Mouse (Mus musculus) left cerebral cortex, adult 2 months (tissue): ENCODE measurements around the gene Mpeg1. TPM values are rescaled to one million over a fixed set of nuclear protein-coding genes. Genes with fewer than 3 reads are reported as not detected.

ENCODE experiments used
- DNase-seq, 2 experiments: peaks; one replicate each; pipeline ENCODE4 v3.0.0; 2021 to 2022; ENCODE audit warnings: low spot score in 2 of 2, mixed read lengths in 1 of 2; ENCODE audit errors: extremely low spot score in 1 of 2
- H3K27ac ChIP-seq: fragments of 200-600 bp; 2 replicates; pipeline ENCODE4 v1.8.1; 2022
- H3K4me3 ChIP-seq: fragments of 200-600 bp; 2 replicates; pipeline ENCODE4 v1.8.1; 2022
- CTCF ChIP-seq: fragments of 200-600 bp; IDR thresholded peaks from 2 replicates; pipeline ENCODE4 v1.8.1; 2022; ENCODE audit warnings: antibody characterized with exemption, mild to moderate bottlenecking, moderate library complexity
- intact Hi-C: fragments of 180-260 bp; cut with DNase I; formaldehyde crosslinking; loops from one replicate; pipeline ENCODE4 v1.15.1; 2025
- long read RNA-seq, 2 experiments: library from polyadenylated mRNA; stranded (forward); transcript quantifications; one replicate each; pipeline ENCODE4 v2.0.0; 2021; ENCODE audit warnings: borderline mapping rate in 2 of 2
- total RNA-seq, 2 experiments: library from RNA; stranded (reverse); gene quantifications; 2 replicates each; pipeline ENCODE4 v1.2.3; 2021

Gene Mpeg1
- total RNA-seq, result 1 to 10 TPM; 6.8 to 7.4 TPM
- long read RNA-seq, experiment 1, partial matches to known transcripts, result 2 of 7 reads
- long read RNA-seq, experiment 1, other reads (novel, unspliced or antisense), result 5 of 7 reads
- long read RNA-seq, experiment 2, partial matches to known transcripts, result 0 of 10 reads
- long read RNA-seq, experiment 2, other reads (novel, unspliced or antisense), result 10 of 10 reads

GRCm38 (mm10) chr19:12460282-12461249 lies at the start of gene Mpeg1:
Mpeg1 (plus strand) TSS chr19:12460779.
- TF ChIP-seq CTCF, result no peak
- intact Hi-C loops, result loop anchor here (1.0 kb wide), 1 partner anchor 18 kb away; no protein-coding TSS in a partner anchor
- no peak within 1 kb of the TSS for H3K4me3 ChIP-seq
- DNase-seq, result no peak
- no peak within 1 kb of the TSS for H3K27ac ChIP-seq

GRCm38 (mm10) chr19:12413737-12414136 lies 46.8 kb upstream of the Mpeg1 start:
- no peak for DNase-seq
- Histone ChIP-seq H3K27ac (no peak overlapping the region), H3K4me3 (no peak overlapping the region)
- intact Hi-C loops, result no loop called here
- no peak for TF ChIP-seq CTCF

DNA sequence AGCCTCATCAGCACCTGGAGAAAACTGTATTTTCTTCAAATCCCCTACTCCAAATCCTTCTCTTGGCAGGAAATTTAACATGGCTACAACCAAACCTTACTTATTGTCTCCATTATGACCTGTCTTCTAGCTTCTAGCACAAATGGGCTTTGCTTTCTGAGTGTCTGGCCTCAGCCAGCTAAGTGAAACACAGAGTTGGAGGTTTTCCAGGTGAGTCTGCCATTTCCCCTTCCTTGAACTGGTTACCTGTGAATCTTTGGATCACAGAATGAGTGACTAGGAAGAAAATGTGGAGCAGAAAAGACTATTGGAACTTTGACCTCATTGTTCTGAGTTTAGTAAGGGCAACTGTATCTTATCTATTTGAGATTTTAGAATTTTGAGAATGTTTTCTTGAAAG lies 43.2 kb upstream of the Mpeg1 start, which contains the start of gene Olfr1441:
Olfr1441 (plus strand) TSS at position 73 of the 400 bp plus-strand sequence.
- TF ChIP-seq CTCF, result no peak
- intact Hi-C loops, result no loop called here
- H3K27ac ChIP-seq, result no peak within 1 kb of the TSS
- DNase-seq, result no peak
- no peak within 1 kb of the TSS for H3K4me3 ChIP-seq

DNA sequence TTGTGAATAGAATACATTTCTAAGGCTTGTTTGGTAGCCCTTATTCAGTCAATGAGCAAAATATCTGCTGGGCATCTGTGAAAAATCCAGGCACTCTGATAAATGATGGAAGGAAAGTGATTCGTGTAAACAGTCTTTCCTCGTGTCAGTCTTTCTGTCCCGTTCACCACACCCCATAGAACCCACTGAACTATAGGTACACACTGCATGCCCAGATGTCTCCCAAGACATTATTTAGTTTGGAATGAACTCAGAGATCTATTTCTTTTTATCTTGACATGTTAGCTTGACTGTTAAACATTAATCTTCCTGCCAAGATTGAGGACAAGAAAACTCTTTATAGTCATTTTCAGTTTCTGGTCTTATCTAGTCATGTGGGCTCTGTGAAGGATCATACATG lies 42.3 kb upstream of the Mpeg1 start:
- TF ChIP-seq CTCF, result no peak
- no peak for DNase-seq
- intact Hi-C loops, result no loop called here
- Histone ChIP-seq H3K27ac (no peak overlapping the region), H3K4me3 (no peak overlapping the region)

DNA sequence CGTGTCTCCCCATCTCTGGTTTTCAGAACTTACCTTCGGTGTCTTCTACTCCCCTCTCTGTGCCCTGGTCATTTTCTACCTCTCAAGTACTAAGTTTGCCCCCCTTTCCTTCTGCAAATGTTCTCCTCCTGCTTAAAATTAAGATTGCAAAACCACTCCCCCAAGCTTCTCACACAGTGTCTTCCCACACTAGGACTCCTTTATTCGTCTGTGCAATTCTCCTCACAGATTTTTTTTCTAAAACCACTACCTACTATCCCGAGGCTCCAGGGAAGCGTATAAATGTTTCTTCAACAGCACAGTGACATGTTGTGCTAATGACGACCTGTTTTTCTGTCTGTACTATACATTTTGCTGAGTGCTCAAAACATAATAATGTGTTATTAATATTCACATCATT lies 40.0 kb upstream of the Mpeg1 start:
- Histone ChIP-seq H3K4me3 (no peak overlapping the region), H3K27ac (no peak overlapping the region)
- no peak for TF ChIP-seq CTCF
- intact Hi-C loops, result loop anchor here (5.0 kb wide), 2 partner anchors 288 to 408 kb away; no protein-coding TSS in a partner anchor
- DNase-seq, result no peak

GRCm38 (mm10) chr19:12421680-12422079 lies 38.9 kb upstream of the Mpeg1 start:
- Histone ChIP-seq H3K27ac (no peak overlapping the region), H3K4me3 (no peak overlapping the region)
- peak; percentile 20 for TF ChIP-seq CTCF
- intact Hi-C loops, result loop anchor here (5.0 kb wide), 2 partner anchors 289 to 409 kb away; no protein-coding TSS in a partner anchor
- DNase-seq, result no peak

DNA sequence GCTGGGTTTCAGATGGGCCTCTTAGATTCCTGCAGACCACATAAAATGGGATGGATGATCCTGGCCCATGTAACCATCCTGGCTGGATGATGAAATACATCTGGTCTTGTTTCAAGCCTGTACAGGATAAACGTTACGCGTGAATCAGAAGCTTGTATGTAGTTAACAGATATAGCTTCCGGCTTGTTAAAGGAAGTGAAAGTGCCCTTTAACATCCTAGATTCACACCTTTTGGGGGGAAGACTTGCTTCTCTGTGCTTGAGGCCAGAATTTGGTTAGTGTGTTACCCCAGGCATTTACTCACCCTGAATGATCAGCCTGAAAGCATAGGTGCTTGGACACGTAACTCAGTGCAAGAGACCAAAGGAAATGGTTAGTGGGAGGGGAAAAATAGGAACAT lies 33.5 kb upstream of the Mpeg1 start:
- no peak for DNase-seq
- TF ChIP-seq CTCF, result no peak
- no peak overlapping the region for H3K4me3 ChIP-seq
- no peak overlapping the region for H3K27ac ChIP-seq
- intact Hi-C loops, result no loop called here

GRCm38 (mm10) chr19:12427605-12428004 lies 33.0 kb upstream of the Mpeg1 start, which contains the start of gene Pfpl:
Pfpl (plus strand) TSS chr19:12427905.
- H3K4me3 ChIP-seq, result no peak within 1 kb of the TSS
- no peak within 1 kb of the TSS for H3K27ac ChIP-seq
- no peak for TF ChIP-seq CTCF
- intact Hi-C loops, result no loop called here
- no peak for DNase-seq

DNA sequence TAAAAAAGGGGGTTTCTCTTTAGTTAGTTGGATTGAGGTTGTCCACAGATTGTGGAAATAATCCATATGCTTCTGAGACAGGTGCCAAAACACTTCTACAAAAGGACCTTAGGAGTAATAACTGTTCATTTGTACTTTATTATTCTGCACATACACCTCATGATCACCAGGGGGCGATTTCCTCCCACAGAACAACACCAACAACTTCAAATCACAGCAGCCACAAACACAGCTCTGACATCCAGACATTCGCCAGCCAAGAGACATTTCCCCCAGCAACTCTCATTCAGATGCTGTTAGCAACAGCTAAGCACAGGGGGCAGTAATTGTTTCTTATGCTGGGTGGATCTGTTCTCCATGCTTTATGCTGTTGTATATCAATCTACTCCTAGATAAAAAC lies 27.5 kb upstream of the Mpeg1 start:
- Histone ChIP-seq H3K27ac (no peak overlapping the region), H3K4me3 (no peak overlapping the region)
- peak; percentile 66 for TF ChIP-seq CTCF
- intact Hi-C loops, result loop anchor here (5.0 kb wide), 2 partner anchors 69 to 159 kb away; partner anchors contain the start of gene Dtx4
- DNase-seq, result no peak

DNA sequence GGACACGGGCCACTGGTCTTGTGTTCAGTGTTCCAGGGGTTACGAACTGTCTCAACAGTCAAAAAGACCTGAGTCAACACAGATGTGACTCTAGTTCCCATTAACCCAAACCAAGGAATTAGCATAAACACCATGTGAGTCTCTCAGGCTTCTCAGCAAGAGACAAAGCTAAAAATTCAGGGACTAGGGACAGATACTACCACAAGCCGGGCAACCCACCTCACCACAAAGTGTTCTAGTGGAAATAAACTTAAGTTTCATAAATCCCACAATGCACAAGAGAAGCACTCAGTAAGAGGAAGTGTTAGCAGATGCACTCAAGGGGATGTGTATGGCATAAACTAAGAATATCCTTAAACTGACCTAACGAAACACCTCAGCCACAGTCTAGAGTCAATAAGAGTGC lies 25.6 kb upstream of the Mpeg1 start:
- no peak overlapping the region for H3K27ac ChIP-seq
- no peak for DNase-seq
- intact Hi-C loops, result no loop called here

DNA sequence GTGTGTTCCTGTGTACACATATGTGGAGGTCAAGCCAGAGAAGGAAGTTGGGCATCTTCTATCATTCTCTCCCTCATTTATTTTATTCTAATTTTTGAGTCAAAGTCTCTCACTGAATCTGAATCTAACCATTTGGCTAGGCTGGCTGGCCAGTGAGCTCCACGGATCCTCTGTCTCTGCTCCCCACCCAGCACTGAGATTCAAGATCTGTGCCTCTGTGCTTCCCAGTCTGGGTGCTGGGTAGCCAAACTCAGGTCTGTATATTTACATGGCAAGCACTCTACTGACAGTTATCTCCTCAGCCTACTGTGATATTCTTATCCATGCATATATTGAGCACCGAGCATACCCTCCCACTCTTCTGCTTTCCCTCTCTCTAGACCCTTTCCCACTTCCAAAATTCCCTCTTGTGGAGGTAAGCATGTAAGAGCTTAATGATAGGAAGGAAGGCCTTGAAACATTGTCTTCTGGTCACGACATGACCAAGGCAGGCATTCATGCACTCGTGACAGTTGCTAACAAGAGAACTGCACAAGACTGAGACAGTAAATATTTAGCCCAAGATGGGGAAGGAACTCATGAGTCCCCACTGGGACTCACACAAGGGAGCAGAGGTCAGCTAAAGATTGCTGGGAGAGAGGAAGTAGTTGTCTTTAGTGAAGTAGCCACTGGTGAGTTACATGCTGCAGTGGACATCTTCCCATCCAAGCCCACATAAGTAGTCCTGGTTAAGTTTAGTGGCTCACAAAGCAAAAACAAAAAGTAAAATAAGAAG lies 24.6 kb upstream of the Mpeg1 start:
- TF ChIP-seq CTCF, result no peak
- intact Hi-C loops, result no loop called here
- Histone ChIP-seq H3K27ac (0 out of 2 replicates have a peak overlapping the region, but pooled peaks have one; percentile 26), H3K4me3 (no peak overlapping the region)
- no peak for DNase-seq

More for the DNA sequence above, 25.6 kb upstream of the Mpeg1 start:
- H3K4me3 ChIP-seq, result no peak overlapping the region
- no peak for TF ChIP-seq CTCF
